Mouse (Mus musculus): ENCODE data around the gene Prrt1.

Prrt1 gene

GRCm38 (mm10) chr17:34597566-34598095 is 31.7 kb upstream of the Prrt1 start, which contains the start of gene Ager:
Ager (plus strand) TSS chr17:34597862.
- no peak for ATAC-seq (ENCODE audit: insufficient number of reproducible peaks, low FRiP score, low TSS enrichment)

- ATAC-seq (ENCODE audit: insufficient number of reproducible peaks, low FRiP score, low TSS enrichment) = no peak
Measured at GRCm38 (mm10) chr17:34599891-34600290, 29.4 kb upstream of the Prrt1 start.

- no peak for ATAC-seq (ENCODE audit: insufficient number of reproducible peaks, low FRiP score, low TSS enrichment)
Measured at GRCm38 (mm10) chr17:34601796-34602195, 27.5 kb upstream of the Prrt1 start.

- ATAC-seq (ENCODE audit: insufficient number of reproducible peaks, low FRiP score, low TSS enrichment) = peak; percentile 91
Measured at GRCm38 (mm10) chr17:34603375-34604060, 25.8 kb upstream of the Prrt1 start, which contains the start of gene Rnf5. Rnf5 (minus strand) TSS chr17:34603690.

GRCm38 (mm10) chr17:34604061-34604508 is 25.2 kb upstream of the Prrt1 start, which contains the start of gene Agpat1:
Agpat1 (plus strand) TSS chr17:34604262.
- ATAC-seq (ENCODE audit: insufficient number of reproducible peaks, low FRiP score, low TSS enrichment) = peak; percentile 79

- ATAC-seq (ENCODE audit: insufficient number of reproducible peaks, low FRiP score, low TSS enrichment) = no peak
Measured at GRCm38 (mm10) chr17:34604511-34605237, 24.7 kb upstream of the Prrt1 start.

GRCm38 (mm10) chr17:34605609-34606008 is 23.7 kb upstream of the Prrt1 start:
- ATAC-seq (ENCODE audit: insufficient number of reproducible peaks, low FRiP score, low TSS enrichment) = peak; percentile 39; the same call in 1 of the 2 replicates

GRCm38 (mm10) chr17:34606186-34607039 is 22.9 kb upstream of the Prrt1 start:
- ATAC-seq (ENCODE audit: insufficient number of reproducible peaks, low FRiP score, low TSS enrichment) = no peak

- no peak for ATAC-seq (ENCODE audit: insufficient number of reproducible peaks, low FRiP score, low TSS enrichment)
Measured at GRCm38 (mm10) chr17:34607997-34608396, 21.3 kb upstream of the Prrt1 start.

GRCm38 (mm10) chr17:34611050-34611449 is 18.3 kb upstream of the Prrt1 start:
- ATAC-seq (ENCODE audit: insufficient number of reproducible peaks, low FRiP score, low TSS enrichment) = no peak

- no peak for ATAC-seq (ENCODE audit: insufficient number of reproducible peaks, low FRiP score, low TSS enrichment)
Measured at GRCm38 (mm10) chr17:34613054-34613645, 16.2 kb upstream of the Prrt1 start.

GRCm38 (mm10) chr17:34613830-34614229 is 15.5 kb upstream of the Prrt1 start:
- no peak for ATAC-seq (ENCODE audit: insufficient number of reproducible peaks, low FRiP score, low TSS enrichment)

- ATAC-seq (ENCODE audit: insufficient number of reproducible peaks, low FRiP score, low TSS enrichment) = no peak
Measured at GRCm38 (mm10) chr17:34615871-34616270, 13.5 kb upstream of the Prrt1 start, which contains the start of gene Egfl8. Egfl8 (minus strand) TSS chr17:34615971.

GRCm38 (mm10) chr17:34618999-34619398 is 10.3 kb upstream of the Prrt1 start:
- 0 out of 2 replicates have a peak, but pooled peaks have one; percentile 15 for ATAC-seq (ENCODE audit: insufficient number of reproducible peaks, low FRiP score, low TSS enrichment)

- no peak for ATAC-seq (ENCODE audit: insufficient number of reproducible peaks, low FRiP score, low TSS enrichment)
Measured at GRCm38 (mm10) chr17:34621006-34621405, 8.3 kb upstream of the Prrt1 start.

GRCm38 (mm10) chr17:34623161-34623560 is 6.2 kb upstream of the Prrt1 start:
- ATAC-seq (ENCODE audit: insufficient number of reproducible peaks, low FRiP score, low TSS enrichment) = no peak

- no peak for ATAC-seq (ENCODE audit: insufficient number of reproducible peaks, low FRiP score, low TSS enrichment)
Measured at GRCm38 (mm10) chr17:34624981-34625380, 4.4 kb upstream of the Prrt1 start.

- no peak for ATAC-seq (ENCODE audit: insufficient number of reproducible peaks, low FRiP score, low TSS enrichment)
Measured at GRCm38 (mm10) chr17:34626062-34626772, 3.1 kb upstream of the Prrt1 start.

GRCm38 (mm10) chr17:34626773-34627092 is 2.6 kb upstream of the Prrt1 start:
- ATAC-seq (ENCODE audit: insufficient number of reproducible peaks, low FRiP score, low TSS enrichment) = no peak
